Mouse (Mus musculus) testis, postnatal 10 days (tissue): Measurements from ENCODE around the gene Acyp1.

Source experiments
- DNase-seq: peaks from one replicate; pipeline ENCODE4 v3.0.0; 2021; ENCODE audit warnings: low spot score

Gene Acyp1

GRCm38 (mm10) chr12:85233376-85234358, 54.6 kb downstream of the Acyp1 start:
- DNase-seq: no peak

DNA sequence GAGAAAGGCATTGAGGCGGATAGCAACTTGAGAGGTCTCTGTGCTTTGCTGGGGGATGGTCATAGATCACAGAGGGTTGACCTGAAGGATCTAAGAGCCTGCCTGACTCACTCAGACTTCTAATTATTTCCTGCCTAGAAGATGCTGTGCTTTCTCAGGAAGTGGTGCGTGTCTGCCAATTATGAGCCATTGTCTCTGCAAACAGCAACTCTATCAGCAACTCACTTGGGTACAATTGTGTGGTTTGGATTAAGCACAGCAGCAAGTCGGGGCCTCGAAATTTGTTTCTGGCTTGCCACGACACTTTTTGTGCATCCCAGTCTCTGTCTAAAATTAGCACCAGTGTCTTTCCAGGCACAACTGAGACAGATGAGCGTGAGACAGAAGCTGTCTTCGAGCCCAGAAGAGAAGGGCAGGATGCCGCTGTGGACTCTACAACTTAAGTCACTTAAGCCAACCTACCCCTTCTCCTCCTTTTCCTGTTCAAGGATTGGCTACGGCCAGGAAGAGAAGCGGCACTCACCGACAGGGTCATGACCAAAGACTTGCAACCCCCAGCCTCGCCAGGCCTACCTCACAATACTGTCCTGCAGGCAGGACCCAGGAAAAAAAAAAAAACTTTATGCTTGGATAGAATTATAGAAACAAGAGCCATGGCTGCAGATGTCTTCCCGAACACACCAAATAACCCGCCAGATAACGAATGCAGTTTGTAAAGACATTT, 60.2 kb downstream of the Acyp1 start:
- no peak for DNase-seq

GRCm38 (mm10) chr12:85227227-85227626, 61.0 kb downstream of the Acyp1 start:
- no peak for DNase-seq
